Mouse (Mus musculus) CH12.LX (cell line): Measurements from ENCODE around the gene Gucy1b2. TPM values are rescaled to one million over a fixed set of nuclear protein-coding genes. Genes with fewer than 3 reads are reported as not detected.

Source experiments
- DNase-seq: peaks from one replicate; pipeline ENCODE4 v3.0.0-alpha.2; 2013; ENCODE audit errors: extremely low read depth
- H3K27ac ChIP-seq: 2 replicates; pipeline ENCODE4 v1.5.1; 2012; ENCODE audit warnings: low read depth, mild to moderate bottlenecking, control low read depth, moderate library complexity; ENCODE audit not compliant: insufficient read depth
- H3K27me3 ChIP-seq: replicated peaks from 2 replicates; pipeline ENCODE3; 2012; ENCODE audit warnings: inconsistent platforms
- H3K36me3 ChIP-seq, 2 experiments: replicated peaks in 1 of 2; 2 replicates each; pipeline versions ENCODE3 to v1.6.1; 2012; ENCODE audit warnings: inconsistent platforms in 1 of 2, low read length in 1 of 2, mild to moderate bottlenecking in 1 of 2, mixed read lengths in 1 of 2, moderate library complexity in 1 of 2; ENCODE audit not compliant: control insufficient read depth in 1 of 2, insufficient read depth in 1 of 2
- H3K4me1 ChIP-seq, 2 experiments: 2 replicates each; pipeline ENCODE4 v1.6.1; 2012; ENCODE audit warnings: inconsistent platforms in 1 of 2, moderate library complexity in 1 of 2; ENCODE audit not compliant: insufficient read depth in 2 of 2, control insufficient read depth in 1 of 2
- H3K4me2 ChIP-seq: 2 replicates; pipeline ENCODE4 v1.6.1; 2012; ENCODE audit warnings: low read depth, mild to moderate bottlenecking, control low read depth; ENCODE audit not compliant: poor library complexity, insufficient read depth, severe bottlenecking
- H3K4me3 ChIP-seq, 3 experiments: fragments of 150-350 bp in 1 of 3; sonication (generic) in 1 of 3; replicated peaks in 1 of 3; 2 replicates each; pipeline versions ENCODE3 to v1.5.1; 2011 to 2012; ENCODE audit warnings: low read depth in 2 of 3, low read length in 2 of 3, mild to moderate bottlenecking in 2 of 3, moderate library complexity in 2 of 3, control low read depth in 1 of 3, improper control_type of control experiment in 1 of 3, inconsistent platforms in 1 of 3, mixed read lengths in 1 of 3; ENCODE audit not compliant: poor library complexity in 1 of 3
- H3K79me2 ChIP-seq: replicated peaks from 2 replicates; pipeline ENCODE4 v1.6.1; 2012; ENCODE audit warnings: mild to moderate bottlenecking, moderate library complexity; ENCODE audit not compliant: control insufficient read depth, poor library complexity, insufficient read depth, severe bottlenecking; ENCODE audit errors: extremely low read depth
- H3K9ac ChIP-seq: 2 replicates; pipeline ENCODE4 v1.6.1; 2012; ENCODE audit warnings: low read depth, mild to moderate bottlenecking, control low read depth, moderate library complexity; ENCODE audit not compliant: insufficient read depth
- H3K9me3 ChIP-seq: replicated peaks from 2 replicates; pipeline ENCODE3; 2012; ENCODE audit warnings: low read length, inconsistent platforms, mixed read lengths
- BHLHE40 ChIP-seq: IDR thresholded peaks from 2 replicates; pipeline ENCODE4 v1.6.1; 2011; ENCODE audit warnings: mild to moderate bottlenecking, low read depth, low read length, improper control_type of control experiment
- CHD1 ChIP-seq: IDR thresholded peaks from 2 replicates; pipeline ENCODE4 v1.6.1; 2012; ENCODE audit warnings: low read depth, low read length, improper control_type of control experiment, inconsistent platforms
- CHD2 ChIP-seq: IDR thresholded peaks from 2 replicates; pipeline ENCODE4 v1.6.1; 2011; ENCODE audit warnings: low read length, improper control_type of control experiment
- CTCF ChIP-seq, 2 experiments: IDR thresholded peaks in 1 of 2; conservative IDR thresholded peaks in 1 of 2; 2 replicates each; pipeline ENCODE4 v1.5.1; 2011 to 2012; ENCODE audit warnings: low read depth in 2 of 2, low read length in 2 of 2, improper control_type of control experiment in 1 of 2, inconsistent platforms in 1 of 2, mild to moderate bottlenecking in 1 of 2, moderate library complexity in 1 of 2
- E2F4 ChIP-seq: IDR thresholded peaks from 2 replicates; pipeline ENCODE4 v1.6.1; 2011; ENCODE audit warnings: low read depth, low read length, improper control_type of control experiment; ENCODE audit not compliant: insufficient replicate concordance
- ELF1 ChIP-seq: IDR thresholded peaks from 2 replicates; pipeline ENCODE4 v1.6.1; 2014; ENCODE audit warnings: low read depth, mild to moderate bottlenecking, inconsistent platforms, low read length, improper control_type of control experiment
- EP300 ChIP-seq: IDR thresholded peaks from 2 replicates; pipeline ENCODE4 v1.6.1; 2011; ENCODE audit warnings: low read length, improper control_type of control experiment
- ETS1 ChIP-seq: conservative IDR thresholded peaks from 2 replicates; pipeline ENCODE4 v1.6.1; 2012; ENCODE audit warnings: low read depth, mild to moderate bottlenecking, inconsistent platforms, low read length, improper control_type of control experiment, moderate library complexity
- GABPA ChIP-seq: IDR thresholded peaks from 2 replicates; pipeline ENCODE4 v1.6.1; 2012; ENCODE audit warnings: low read depth, low read length, improper control_type of control experiment, inconsistent platforms; ENCODE audit not compliant: insufficient replicate concordance
- HCFC1 ChIP-seq: IDR thresholded peaks from 2 replicates; pipeline ENCODE4 v1.6.1; 2012; ENCODE audit warnings: low read depth, mild to moderate bottlenecking, inconsistent platforms, low read length, improper control_type of control experiment
- IRF4 ChIP-seq: IDR thresholded peaks from 2 replicates; pipeline ENCODE4 v1.6.1; 2014; ENCODE audit warnings: low read depth, mild to moderate bottlenecking, inconsistent platforms, low read length, improper control_type of control experiment
- JUN ChIP-seq: IDR thresholded peaks from 2 replicates; pipeline ENCODE4 v1.6.1; 2011; ENCODE audit warnings: low read depth, mild to moderate bottlenecking, low read length, improper control_type of control experiment, moderate library complexity; ENCODE audit not compliant: insufficient read depth
- JUND ChIP-seq: conservative IDR thresholded peaks from 2 replicates; pipeline ENCODE4 v1.6.1; 2011; ENCODE audit warnings: low read depth, low read length, improper control_type of control experiment
- KAT2A ChIP-seq: IDR thresholded peaks from 2 replicates; pipeline ENCODE4 v1.6.1; 2012; ENCODE audit warnings: low read length, improper control_type of control experiment, inconsistent platforms; ENCODE audit not compliant: insufficient replicate concordance
- MAFK ChIP-seq: IDR thresholded peaks from 2 replicates; pipeline ENCODE4 v1.6.1; 2011; ENCODE audit warnings: low read length, improper control_type of control experiment; ENCODE audit not compliant: insufficient replicate concordance
- MAX ChIP-seq: IDR thresholded peaks from 2 replicates; pipeline ENCODE4 v1.6.1; 2011; ENCODE audit warnings: low read length, improper control_type of control experiment
- MAZ ChIP-seq: IDR thresholded peaks from 2 replicates; pipeline ENCODE4 v1.6.1; 2012; ENCODE audit warnings: low read depth, mild to moderate bottlenecking, inconsistent platforms, low read length, improper control_type of control experiment, moderate library complexity
- MEF2A ChIP-seq: IDR thresholded peaks from 2 replicates; pipeline ENCODE4 v1.6.1; 2014; ENCODE audit warnings: low read depth, mild to moderate bottlenecking, inconsistent platforms, low read length, improper control_type of control experiment, borderline replicate concordance
- MXI1 ChIP-seq: IDR thresholded peaks from 2 replicates; pipeline ENCODE4 v1.6.1; 2011; ENCODE audit warnings: mild to moderate bottlenecking, low read depth, low read length, improper control_type of control experiment
- MYC ChIP-seq: IDR thresholded peaks from 2 replicates; pipeline ENCODE4 v1.6.1; 2011; ENCODE audit warnings: low read depth, mild to moderate bottlenecking, improper control_type of control experiment, low read length
- NELFE ChIP-seq: IDR thresholded peaks from 2 replicates; pipeline ENCODE4 v1.6.1; 2011; ENCODE audit warnings: low read depth, low read length, improper control_type of control experiment
- NRF1 ChIP-seq: IDR thresholded peaks from 2 replicates; pipeline ENCODE4 v1.6.1; 2014; ENCODE audit warnings: low read depth, mild to moderate bottlenecking, inconsistent platforms, low read length, improper control_type of control experiment, moderate library complexity
- PAX5 ChIP-seq: IDR thresholded peaks from 2 replicates; pipeline ENCODE4 v1.6.1; 2012; ENCODE audit warnings: low read length, inconsistent platforms, mixed read lengths
- POLR2A ChIP-seq: IDR thresholded peaks from 2 replicates; pipeline ENCODE4 v1.6.1; 2011; ENCODE audit warnings: low read depth, mild to moderate bottlenecking, improper control_type of control experiment, low read length
- POLR2AphosphoS2 ChIP-seq: IDR thresholded peaks from 2 replicates; pipeline ENCODE4 v1.6.1; 2011; ENCODE audit warnings: low read depth, low read length, improper control_type of control experiment
- RAD21 ChIP-seq: IDR thresholded peaks from 2 replicates; pipeline ENCODE4 v1.6.1; 2011; ENCODE audit warnings: low read depth, mild to moderate bottlenecking, low read length, improper control_type of control experiment, moderate library complexity
- RCOR1 ChIP-seq: conservative IDR thresholded peaks from 2 replicates; pipeline ENCODE4 v1.6.1; 2012; ENCODE audit warnings: low read depth, mild to moderate bottlenecking, inconsistent platforms, low read length, improper control_type of control experiment
- SIN3A ChIP-seq: IDR thresholded peaks from 2 replicates; pipeline ENCODE4 v1.6.1; 2012; ENCODE audit warnings: low read length, improper control_type of control experiment, inconsistent platforms
- SMC3 ChIP-seq: IDR thresholded peaks from 2 replicates; pipeline ENCODE4 v1.6.1; 2011; ENCODE audit warnings: low read depth, low read length, improper control_type of control experiment
- TBP ChIP-seq: conservative IDR thresholded peaks from 2 replicates; pipeline ENCODE4 v1.6.1; 2011; ENCODE audit warnings: low read depth, low read length, improper control_type of control experiment
- TCF12 ChIP-seq: IDR thresholded peaks from 2 replicates; pipeline ENCODE4 v1.6.1; 2014; ENCODE audit warnings: low read depth, mild to moderate bottlenecking, inconsistent platforms, low read length, improper control_type of control experiment
- UBTF ChIP-seq: IDR thresholded peaks from 2 replicates; pipeline ENCODE4 v1.6.1; 2012; ENCODE audit warnings: low read depth, mild to moderate bottlenecking, inconsistent platforms, low read length, improper control_type of control experiment, moderate library complexity
- USF1 ChIP-seq: IDR thresholded peaks from 2 replicates; pipeline ENCODE4 v1.6.1; 2014; ENCODE audit warnings: low read depth, mild to moderate bottlenecking, inconsistent platforms, low read length, improper control_type of control experiment
- USF2 ChIP-seq: conservative IDR thresholded peaks from 2 replicates; pipeline ENCODE4 v1.6.1; 2011; ENCODE audit warnings: low read depth, low read length, improper control_type of control experiment
- ZC3H11A ChIP-seq: IDR thresholded peaks from 2 replicates; pipeline ENCODE4 v1.6.1; 2012; ENCODE audit warnings: low read depth, mild to moderate bottlenecking, inconsistent platforms, low read length, improper control_type of control experiment
- ZKSCAN1 ChIP-seq: IDR thresholded peaks from 2 replicates; pipeline ENCODE4 v1.6.1; 2012; ENCODE audit warnings: low read depth, inconsistent platforms, low read length, improper control_type of control experiment, borderline replicate concordance
- ZMIZ1 ChIP-seq: IDR thresholded peaks from 2 replicates; pipeline ENCODE4 v1.6.1; 2012; ENCODE audit warnings: low read depth, mild to moderate bottlenecking, inconsistent platforms, low read length, improper control_type of control experiment
- ZNF384 ChIP-seq: IDR thresholded peaks from 2 replicates; pipeline ENCODE4 v1.6.1; 2012; ENCODE audit warnings: low read depth, low read length, improper control_type of control experiment, inconsistent platforms
- dilution Hi-C: fragments of 300-500 bp; cut with MboI; formaldehyde crosslinking; loops from 2 replicates; pipeline ENCODE4 v1.14.3; 2020; ENCODE audit warnings: low sequenced_read_pairs; ENCODE audit not compliant: extremely low pct_unique_long_range_greater_than_20kb, extremely low pct_ligation_motif_present
- in situ Hi-C: fragments of 300-500 bp; cut with MboI; formaldehyde crosslinking; loops from 3 replicates; pipeline ENCODE4 v1.14.3; 2019; ENCODE audit warnings: low sequenced_read_pairs, low pct_ligation_motif_present, low pct_unique_long_range_greater_than_20kb, mixed read lengths
- polyA plus RNA-seq: library from polyadenylated mRNA; unstranded; fragments of >175 nt; gene quantifications from 2 replicates; pipeline ENCODE4 v1.2.1, GENCODE M21; 2012; ENCODE audit warnings: low read depth; ENCODE audit not compliant: insufficient read length
- total RNA-seq, 2 experiments: library from RNA; depleted of rRNA; stranded (reverse); fragments of 300-350 nt in 1 of 2; fragments of >200 nt in 1 of 2; gene quantifications; 2 replicates each; pipeline ENCODE4 v1.2.3; 2012 to 2014

Gene Gucy1b2
- total and polyA plus RNA-seq, 3 experiments = not detected

DNA sequence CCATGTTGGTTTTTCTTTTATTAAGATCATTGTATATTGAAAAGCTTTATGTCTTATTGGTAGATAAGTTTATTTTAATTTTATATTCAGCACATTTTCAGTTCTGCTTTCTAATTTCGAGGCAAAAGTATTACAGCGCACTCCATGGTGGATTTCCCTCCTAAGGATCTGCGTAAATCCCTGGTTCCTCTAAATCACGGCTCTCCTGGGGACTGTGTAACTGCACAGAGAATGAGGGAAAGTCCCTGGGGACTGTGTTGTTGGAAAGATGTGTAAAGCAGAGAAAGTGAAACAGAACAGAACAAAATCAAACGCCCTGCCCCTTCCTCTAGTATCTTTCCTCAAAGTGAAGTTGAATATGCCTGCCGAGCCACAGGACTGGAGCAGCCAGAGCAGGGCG is 109.0 kb downstream of the Gucy1b2 start:
- Histone ChIP-seq H3K9ac (no peak overlapping the region), H3K27me3 (no peaks in the 10 kb centered on the region), H3K4me3 (peak overlapping the region; percentile 11 to 33 (median 25)), H3K27ac (no peak overlapping the region), H3K4me1 (peaks cover 23 to 74% of the 10 kb centered on the region in 2 experiments), H3K4me2 (peak overlapping the region; percentile 68), H3K36me3 (peaks cover 3 to 38% of the 10 kb centered on the region in 2 experiments), H3K79me2 (no peaks in the 10 kb centered on the region), H3K9me3 (no peaks in the 10 kb centered on the region)
- dilution Hi-C loops (no loop called here), in situ Hi-C loops (no loop called here)
- TF ChIP-seq HCFC1 (no peak), MAX (no peak), EP300 (peak; percentile 78), ETS1 (peak; percentile 88), ZNF384 (no peak), IRF4 (peak; percentile 84), POLR2AphosphoS2 (no peak), ZKSCAN1 (no peak), NELFE (no peak), MXI1 (0 out of 2 replicates have a peak, but pooled peaks have one; percentile 44), MEF2A (no peak), ZMIZ1 (no peak), USF2 (no peak), E2F4 (no peak), RCOR1 (peak; percentile 66), SIN3A (peak; percentile 70), MYC (no peak), KAT2A (0 out of 2 replicates have a peak, but pooled peaks have one; percentile 52), POLR2A (no peak), UBTF (no peak), RAD21 (no peak), JUND (peak; percentile 25; the same call in 1 of the 2 replicates), PAX5 (no peak), GABPA (no peak), BHLHE40 (peak; percentile 50), ZC3H11A (no peak), ELF1 (no peak), CTCF (conservative IDR thresholded peaks at IDR 0.05 in 1 of 2, IDR thresholded peaks at IDR 0.05 in 1 of 2; ENCODE audit: low read depth in 2 of 2, low read length in 2 of 2) (no peak), USF1 (no peak), JUN (no peak), SMC3 (no peak), CHD2 (0 out of 2 replicates have a peak, but pooled peaks have one; percentile 30), MAZ (peak; percentile 45; the same call in 1 of the 2 replicates), MAFK (peak; percentile 68), CHD1 (no peak), TBP (no peak), TCF12 (peak; percentile 42; the same call in 1 of the 2 replicates), NRF1 (no peak)
- DNase-seq = peak; percentile 90
